Mouse (Mus musculus) embryonic facial prominence, embryonic 14.5 days (tissue): ENCODE results near the gene Ern1. TPM values are rescaled to one million over a fixed set of nuclear protein-coding genes. Genes with fewer than 3 reads are reported as not detected.
"Not testable (repeated sequence)": the region's sequence is repeated elsewhere in the genome, so short reads cannot be mapped to it uniquely, and the experiment has no call there.

ENCODE experiments used
- ATAC-seq: fragments of 200-750 bp; cut with Nextera tagmentation; 2 replicates; pipeline ENCODE4 v1.8.0; 2017; ENCODE audit warnings: low read depth, moderate number of reproducible peaks, moderate TSS enrichment
- DNase-seq: peaks from one replicate; pipeline ENCODE4 v3.0.0-alpha.2; 2015; ENCODE audit warnings: low spot score
- H3K27ac ChIP-seq: fragments of 300-500 bp; sonication (generic); replicated peaks from 2 replicates; pipeline ENCODE4 v1.5.1; 2014; ENCODE audit warnings: low read depth, mild to moderate bottlenecking, low read length, moderate library complexity
- H3K27me3 ChIP-seq: fragments of 300-500 bp; sonication (generic); replicated peaks from 2 replicates; pipeline ENCODE4 v1.6.1; 2014; ENCODE audit warnings: low read length; ENCODE audit not compliant: control insufficient read depth, insufficient read depth
- H3K36me3 ChIP-seq: fragments of 300-500 bp; sonication (generic); 2 replicates; pipeline ENCODE4 v1.6.1; 2014; ENCODE audit warnings: low read length, mixed read lengths; ENCODE audit not compliant: control insufficient read depth, insufficient read depth
- H3K4me1 ChIP-seq: fragments of 300-500 bp; sonication (generic); 2 replicates; pipeline ENCODE4 v1.6.1; 2014; ENCODE audit warnings: antibody characterized with exemption, low read length; ENCODE audit not compliant: control insufficient read depth, insufficient read depth
- H3K4me2 ChIP-seq: fragments of 300-500 bp; sonication (generic); 2 replicates; pipeline ENCODE4 v1.6.1; 2014; ENCODE audit warnings: low read depth, mild to moderate bottlenecking, low read length, moderate library complexity, mixed read lengths
- H3K4me3 ChIP-seq: fragments of 300-500 bp; sonication (generic); 2 replicates; pipeline ENCODE4 v1.5.1; 2014; ENCODE audit warnings: low read depth, mild to moderate bottlenecking, low read length
- H3K9ac ChIP-seq: fragments of 300-500 bp; sonication (generic); 2 replicates; pipeline ENCODE4 v1.6.1; 2014; ENCODE audit warnings: low read depth, mild to moderate bottlenecking, low read length, moderate library complexity, mixed read lengths
- H3K9me3 ChIP-seq: fragments of 300-500 bp; sonication (generic); 2 replicates; pipeline ENCODE4 v1.6.1; 2016; ENCODE audit warnings: low read length; ENCODE audit not compliant: control insufficient read depth
- WGBS: fragments of 180-500 bp; shearing (Covaris S2); extraction: QIAGEN DNeasy Blood & Tissue Kit; methylation state at CpG from one replicate; pipeline ENCODE4 v1.1.7; 2014; 5-methylcytosine and 5-hydroxymethylcytosine counted together
- polyA plus RNA-seq: library from polyadenylated mRNA; unstranded; fragments of >200 nt; fragmentation: Nextera tagmentation; extraction: Ambion mirVana; gene quantifications from 2 replicates; pipeline ENCODE4 v1.2.1, GENCODE M21; 2014

The Ern1 gene
- polyA plus RNA-seq, 1 experiment from 2014 or later = 7.0 TPM

DNA sequence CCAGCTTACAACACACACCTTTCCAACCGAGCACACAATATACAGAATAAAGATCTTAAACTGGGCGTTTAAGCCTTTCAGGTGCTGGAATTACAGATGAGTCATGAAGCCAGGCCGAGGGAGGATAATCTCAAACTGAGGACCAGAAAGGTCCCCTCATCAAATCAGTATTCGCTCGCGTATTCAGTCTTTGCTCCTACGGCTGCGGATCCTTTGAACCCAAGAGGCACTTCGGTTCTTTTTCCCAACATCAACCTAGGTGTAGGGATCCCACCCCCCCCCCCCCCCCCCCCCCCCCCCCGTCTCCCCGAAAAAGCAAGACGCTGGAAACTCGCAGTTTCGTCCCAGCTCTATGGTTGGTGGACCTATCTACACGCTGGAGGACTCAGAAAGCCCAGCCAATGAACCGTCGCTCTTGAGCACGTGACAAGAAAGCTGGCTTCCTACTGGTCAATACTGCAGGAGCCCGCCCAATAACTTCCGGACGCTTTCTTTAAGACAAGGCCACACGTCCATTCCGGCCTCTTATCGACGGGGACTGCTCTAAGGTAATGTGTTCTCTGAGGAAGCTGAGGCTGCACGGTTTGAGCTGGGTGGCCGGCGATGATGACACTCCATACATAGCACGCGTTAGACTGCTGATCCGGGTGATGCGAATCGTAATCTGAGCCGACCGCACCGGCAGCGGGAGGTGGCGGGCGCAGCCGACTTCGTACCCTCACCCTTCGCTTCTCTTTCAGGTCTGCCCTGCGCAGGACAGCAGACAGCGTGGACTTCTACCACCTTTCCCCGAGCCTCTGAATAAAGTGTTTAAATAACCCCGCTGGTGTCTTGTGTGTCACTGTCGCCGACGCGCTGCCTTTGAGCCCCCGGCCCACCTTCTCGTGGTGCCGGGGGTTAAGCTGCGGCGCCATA, 13.0 kb upstream of the Ern1 start:
- Histone ChIP-seq H3K4me3 (peak overlapping the region; percentile 99), H3K9me3 (no peaks in the 10 kb centered on the region), H3K4me1 (peaks cover 4% of the 10 kb centered on the region; the same call in 1 of the 2 replicates), H3K9ac (peak overlapping the region; percentile 100), H3K27me3 (no peaks in the 10 kb centered on the region), H3K27ac (peak overlapping the region; percentile 100), H3K4me2 (peak overlapping the region; percentile 87), H3K36me3 (no peaks in the 10 kb centered on the region)
- ATAC-seq (peak; percentile 98), DNase-seq (peak; percentile 100)
- WGBS = under 1% methylated on average over 48 of the region's 55 CpGs

DNA sequence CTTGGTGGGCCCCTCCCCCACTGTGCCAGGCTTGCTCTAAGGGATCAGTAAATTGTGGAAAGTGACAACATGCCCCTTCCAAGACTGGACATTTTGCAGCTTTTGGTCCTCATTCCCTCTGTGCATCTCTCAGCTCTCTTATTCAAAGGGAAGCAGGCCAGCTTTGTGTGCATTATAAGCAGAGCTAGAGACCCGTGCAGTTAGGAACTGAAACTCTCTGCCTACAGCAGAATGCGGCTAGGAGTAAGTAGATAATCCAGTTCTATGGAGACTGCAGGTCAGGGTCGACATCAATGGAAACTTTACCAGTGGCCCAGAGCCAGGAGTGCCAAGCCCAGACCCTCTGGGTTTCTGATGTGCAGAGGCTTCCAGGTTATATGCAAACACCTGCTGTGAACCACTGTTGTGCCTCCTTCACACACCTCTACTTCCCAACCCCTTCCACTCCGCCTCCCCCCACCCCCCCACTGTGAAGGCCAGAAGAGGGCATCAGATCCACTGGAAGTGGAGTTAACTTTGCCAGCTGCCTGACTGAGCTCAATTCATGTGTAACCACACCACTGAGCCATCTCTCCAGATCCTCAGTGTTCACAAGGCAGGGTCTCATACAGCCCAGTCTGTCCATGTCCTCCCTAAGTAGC, 11.2 kb upstream of the Ern1 start:
- DNase-seq = no peak
- Histone ChIP-seq H3K9ac (no peak overlapping the region), H3K27me3 (no peaks in the 10 kb centered on the region), H3K4me2 (no peak overlapping the region), H3K36me3 (no peaks in the 10 kb centered on the region), H3K27ac (no peak overlapping the region), H3K4me1 (peaks cover 4% of the 10 kb centered on the region; the same call in 1 of the 2 replicates), H3K9me3 (no peaks in the 10 kb centered on the region), H3K4me3 (no peak overlapping the region)
- 29% methylated on average over 4 of the region's 4 CpGs for WGBS
- no peak for ATAC-seq

DNA sequence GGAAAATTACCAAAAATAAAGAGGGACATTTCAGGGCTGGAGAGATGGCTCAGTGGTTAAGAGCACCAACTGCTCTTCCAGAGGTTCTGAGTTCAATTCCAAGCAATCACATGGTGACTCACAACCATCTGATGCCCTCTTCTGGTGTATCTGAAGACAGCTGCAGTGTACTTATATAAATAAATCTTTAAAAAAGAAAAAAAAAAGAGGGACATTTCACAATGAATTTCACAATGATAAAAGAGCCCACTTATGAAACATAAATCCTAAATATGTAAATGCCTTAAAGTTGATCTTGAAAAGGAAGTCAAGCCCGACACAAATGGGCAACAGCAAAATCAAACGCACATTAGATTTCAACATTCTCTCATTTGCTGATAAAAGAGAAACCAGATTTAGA, 10.3 kb upstream of the Ern1 start:
- ATAC-seq (no peak), DNase-seq (no peak)
- Histone ChIP-seq H3K4me3 (no peak overlapping the region), H3K4me2 (no peak overlapping the region), H3K4me1 (peaks cover 4% of the 10 kb centered on the region; the same call in 1 of the 2 replicates), H3K27me3 (no peaks in the 10 kb centered on the region), H3K27ac (no peak overlapping the region), H3K9ac (no peak overlapping the region), H3K9me3 (no peaks in the 10 kb centered on the region), H3K36me3 (no peaks in the 10 kb centered on the region)
- whole genome bisulfite sequencing = 84% methylated on average over 2 of the region's 2 CpGs

DNA sequence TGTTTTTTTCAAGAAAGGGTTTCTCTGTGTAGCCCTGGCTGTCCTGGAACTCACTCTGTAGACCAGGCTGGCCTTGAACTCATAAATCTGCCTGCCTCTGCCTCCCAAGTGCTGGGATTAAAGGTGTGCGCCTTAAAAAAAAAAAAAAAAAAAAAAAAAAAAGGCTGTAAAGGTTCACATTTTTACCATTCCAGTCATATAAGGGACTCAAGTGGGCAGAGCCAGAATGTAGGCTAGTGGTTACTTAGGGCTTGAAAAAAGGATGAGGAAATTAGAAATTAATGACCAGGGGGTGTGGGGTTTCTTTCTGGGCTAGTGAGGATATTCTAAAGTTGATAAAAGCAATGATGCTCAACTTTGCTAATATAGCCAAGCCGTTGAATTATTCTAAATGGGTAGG, 9.4 kb upstream of the Ern1 start:
- not testable (repeated sequence) for H3K27me3 ChIP-seq, ATAC-seq, H3K9ac ChIP-seq, DNase-seq, H3K27ac ChIP-seq, H3K36me3 ChIP-seq, H3K4me3 ChIP-seq, H3K4me1 ChIP-seq, H3K9me3 ChIP-seq, H3K4me2 ChIP-seq
- WGBS = 94% methylated on average over 2 of the region's 2 CpGs

DNA sequence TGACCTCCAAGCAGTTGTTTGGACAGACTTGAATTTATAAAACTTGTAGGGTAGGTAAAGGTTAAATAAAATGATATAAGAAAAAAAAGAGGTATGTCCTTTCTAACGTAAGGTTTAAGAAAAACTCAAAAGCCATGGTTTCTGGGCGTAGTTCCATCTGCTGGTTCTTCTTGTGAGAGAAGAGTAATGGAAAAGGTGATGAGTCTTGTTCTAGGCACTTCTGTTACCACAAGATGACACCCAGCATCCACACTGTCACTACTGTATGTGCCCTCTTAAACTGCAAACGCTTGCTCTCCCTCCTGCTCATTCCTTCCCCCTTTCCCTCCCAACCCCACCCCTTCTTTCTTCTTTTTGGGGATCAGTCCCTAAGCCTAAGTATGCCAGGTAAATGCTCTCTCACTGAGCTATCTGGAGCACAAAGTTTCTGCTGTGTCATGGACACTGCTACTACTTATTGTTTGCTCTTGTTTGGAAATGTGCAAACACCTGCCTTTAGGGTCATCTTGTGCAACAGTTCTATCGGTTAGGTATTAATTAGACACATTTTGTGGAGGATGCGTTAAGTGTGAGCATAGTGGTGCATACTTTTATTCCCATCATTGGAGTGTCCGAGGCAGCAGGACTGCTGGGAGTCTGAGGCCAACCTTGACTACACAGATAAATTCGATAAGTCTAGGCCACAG, 5.5 kb upstream of the Ern1 start:
- DNase-seq (no peak), ATAC-seq (no peak)
- H3K4me2 ChIP-seq = no peak overlapping the region
- WGBS = 74% methylated on average over 7 of the region's 7 CpGs
- no peaks in the 10 kb centered on the region for H3K4me1 ChIP-seq
- no peaks in the 10 kb centered on the region for H3K36me3 ChIP-seq
- H3K27me3 ChIP-seq = no peaks in the 10 kb centered on the region
- no peak overlapping the region for H3K27ac ChIP-seq
- no peak overlapping the region for H3K4me3 ChIP-seq
- no peaks in the 10 kb centered on the region for H3K9me3 ChIP-seq
- no peak overlapping the region for H3K9ac ChIP-seq

DNA sequence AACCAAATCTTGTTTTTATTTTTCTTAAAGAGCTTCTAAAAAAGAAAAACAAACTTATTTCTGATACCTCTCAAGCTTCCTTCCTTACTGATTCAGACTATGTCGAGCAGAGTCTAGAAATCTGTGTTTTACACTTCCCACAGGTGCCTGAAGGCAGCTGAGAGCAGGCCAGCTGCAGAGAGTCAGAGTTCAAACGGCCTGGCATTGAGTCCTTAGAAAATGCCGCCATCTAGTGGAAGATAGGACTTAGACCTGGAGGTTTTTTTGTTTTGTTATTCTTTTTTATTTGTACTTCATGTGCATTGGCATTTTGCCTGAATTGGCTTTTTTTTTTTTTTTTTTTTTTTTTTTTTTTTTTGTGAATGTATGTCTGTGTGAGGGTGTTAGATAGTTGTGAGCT, 3.7 kb upstream of the Ern1 start:
- WGBS = 1% methylated on average over 3 of the region's 3 CpGs
- Histone ChIP-seq H3K9me3 (no peaks in the 10 kb centered on the region), H3K27me3 (no peaks in the 10 kb centered on the region), H3K4me1 (peaks cover 3% of the 10 kb centered on the region; the same call in 1 of the 2 replicates), H3K27ac (no peak overlapping the region), H3K9ac (no peak overlapping the region), H3K4me2 (no peak overlapping the region), H3K36me3 (no peaks in the 10 kb centered on the region), H3K4me3 (no peak overlapping the region)
- peak; percentile 94 for DNase-seq
- no peak for ATAC-seq

DNA sequence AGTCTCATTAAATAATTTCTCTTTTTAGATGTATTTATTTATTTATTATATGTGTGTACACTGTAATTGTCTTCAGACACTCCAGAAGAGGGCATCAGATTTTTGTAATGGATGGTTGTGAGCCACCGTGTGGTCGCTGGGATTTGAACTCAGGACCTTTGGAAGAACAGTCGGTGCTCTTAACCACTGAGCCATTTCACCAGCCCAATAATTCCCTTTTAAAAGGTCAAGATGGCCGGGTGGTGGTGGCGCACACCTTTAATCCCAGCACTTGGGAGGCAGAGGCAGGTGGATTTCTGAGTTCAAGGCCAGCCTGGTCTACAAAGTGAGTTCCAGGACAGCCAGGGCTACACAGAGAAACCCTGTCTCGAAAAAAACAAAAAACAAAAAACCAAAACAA, 2.9 kb upstream of the Ern1 start:
- WGBS = 88% methylated on average over 6 of the region's 6 CpGs

DNA sequence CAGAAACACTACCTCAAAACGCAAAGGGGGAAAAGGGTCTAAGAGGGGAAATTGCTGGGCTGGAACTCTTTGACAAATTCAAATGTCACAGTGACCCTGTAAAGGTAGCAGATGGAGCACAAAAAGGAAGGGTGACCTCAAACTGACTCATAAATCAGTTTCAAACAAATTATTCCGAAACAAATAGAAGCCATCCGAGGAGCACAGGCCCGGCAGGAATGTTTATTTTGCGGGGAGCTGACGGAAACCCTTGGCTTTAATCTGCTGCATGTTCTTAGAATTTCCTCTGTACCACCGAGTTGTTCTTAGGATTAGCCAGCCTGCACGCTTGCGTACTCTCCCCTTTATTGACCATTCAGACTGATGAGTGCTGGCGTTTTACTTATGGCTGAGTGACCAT, 2.4 kb upstream of the Ern1 start:
- Histone ChIP-seq H3K9ac (no peak overlapping the region; the same call in 1 of the 2 replicates), H3K4me1 (peaks cover 7% of the 10 kb centered on the region; the same call in 1 of the 2 replicates), H3K27me3 (no peaks in the 10 kb centered on the region), H3K9me3 (no peaks in the 10 kb centered on the region), H3K4me2 (no peak overlapping the region), H3K4me3 (no peak overlapping the region), H3K27ac (no peak overlapping the region), H3K36me3 (no peaks in the 10 kb centered on the region)
- DNase-seq (no peak), ATAC-seq (no peak)
- 55% methylated on average over 10 of the region's 10 CpGs for WGBS

More for the DNA sequence above, 2.9 kb upstream of the Ern1 start:
- not testable (repeated sequence) for H3K27me3 ChIP-seq, H3K4me2 ChIP-seq, ATAC-seq, H3K36me3 ChIP-seq, H3K4me3 ChIP-seq, H3K9ac ChIP-seq, H3K9me3 ChIP-seq, H3K27ac ChIP-seq, H3K4me1 ChIP-seq, DNase-seq
